Mouse (Mus musculus) liver, embryonic 16.5 days (tissue): ENCODE results near the gene C1qtnf12. TPM values are rescaled to one million over a fixed set of nuclear protein-coding genes. Genes with fewer than 3 reads are reported as not detected.

Source experiments
- ATAC-seq: fragments of 200-750 bp; cut with Nextera tagmentation; 2 replicates; pipeline ENCODE4 v1.8.0; 2017; ENCODE audit warnings: low read depth, mild to moderate bottlenecking, moderate number of reproducible peaks, moderate library complexity
- H3K27ac ChIP-seq: fragments of 300-500 bp; sonication (generic); 2 replicates; pipeline ENCODE4 v1.5.1; 2014; ENCODE audit warnings: mild to moderate bottlenecking, low read length
- H3K27me3 ChIP-seq: fragments of 300-500 bp; sonication (generic); 2 replicates; pipeline ENCODE4 v1.6.1; 2014; ENCODE audit warnings: low read depth, low read length, mixed read lengths; ENCODE audit not compliant: control insufficient read depth, insufficient read depth
- H3K36me3 ChIP-seq: fragments of 300-500 bp; sonication (generic); 2 replicates; pipeline ENCODE4 v1.6.1; 2014; ENCODE audit warnings: mild to moderate bottlenecking; ENCODE audit not compliant: control insufficient read depth, insufficient read depth
- H3K4me1 ChIP-seq: fragments of 300-500 bp; sonication (generic); 2 replicates; pipeline ENCODE4 v1.6.1; 2014; ENCODE audit warnings: low read depth, low read length, mixed read lengths; ENCODE audit not compliant: control insufficient read depth
- H3K4me2 ChIP-seq: fragments of 300-500 bp; sonication (generic); 2 replicates; pipeline ENCODE4 v1.6.1; 2014; ENCODE audit warnings: low read depth, low read length, mixed read lengths
- H3K4me3 ChIP-seq: fragments of 300-500 bp; sonication (generic); 2 replicates; pipeline ENCODE4 v1.5.1; 2014; ENCODE audit warnings: low read depth, mild to moderate bottlenecking, low read length
- H3K9ac ChIP-seq: fragments of 300-500 bp; sonication (generic); 2 replicates; pipeline ENCODE4 v1.6.1; 2014; ENCODE audit warnings: low read depth, low read length
- H3K9me3 ChIP-seq: fragments of 300-500 bp; sonication (generic); replicated peaks from 2 replicates; pipeline ENCODE4 v1.6.1; 2016; ENCODE audit warnings: low read length; ENCODE audit not compliant: control insufficient read depth
- WGBS: fragments of 180-500 bp; shearing (Covaris S2); extraction: QIAGEN DNeasy Blood & Tissue Kit; methylation state at CpG from one replicate; pipeline ENCODE4 v1.1.7; 2014; ENCODE audit not compliant: insufficient replicate concordance; 5-methylcytosine and 5-hydroxymethylcytosine counted together
- polyA plus RNA-seq: library from polyadenylated mRNA; unstranded; fragments of >200 nt; fragmentation: Nextera tagmentation; extraction: Ambion mirVana; gene quantifications from 2 replicates; pipeline ENCODE4 v1.2.1, GENCODE M21; 2015

The C1qtnf12 gene
- polyA plus RNA-seq = 57.4 and 60.0 TPM in 2 replicates

GRCm38 (mm10) chr4:155962167-155962971, at the start of gene C1qtnf12:
Gene C1qtnf12 (plus strand): TSS chr4:155962318.
- ATAC-seq = peak; percentile 85
- peak within 1 kb of the TSS; percentile 74 for H3K9ac ChIP-seq
- peaks cover 21% of the 10 kb centered on the region for H3K36me3 ChIP-seq
- no peaks in the 10 kb centered on the region for H3K9me3 ChIP-seq
- 2% methylated on average over 41 of the region's 42 CpGs for WGBS
- H3K27ac ChIP-seq = peak within 1 kb of the TSS; percentile 76
- H3K4me2 ChIP-seq = peak within 1 kb of the TSS; percentile 97
- H3K27me3 ChIP-seq = no peaks in the 10 kb centered on the region
- peaks cover 45% of the 10 kb centered on the region for H3K4me1 ChIP-seq
- H3K4me3 ChIP-seq = peak within 1 kb of the TSS; percentile 73

GRCm38 (mm10) chr4:155932031-155932430, 30.1 kb upstream of the C1qtnf12 start:
- 47% methylated on average over 1 of the region's 1 CpGs for WGBS
- Histone ChIP-seq H3K4me2 (no peak overlapping the region), H3K27ac (no peak overlapping the region), H3K27me3 (peaks cover 4% of the 10 kb centered on the region; the same call in 1 of the 2 replicates), H3K4me3 (no peak overlapping the region), H3K9me3 (no peaks in the 10 kb centered on the region), H3K9ac (no peak overlapping the region), H3K36me3 (no peaks in the 10 kb centered on the region), H3K4me1 (no peaks in the 10 kb centered on the region)
- no peak for ATAC-seq

DNA sequence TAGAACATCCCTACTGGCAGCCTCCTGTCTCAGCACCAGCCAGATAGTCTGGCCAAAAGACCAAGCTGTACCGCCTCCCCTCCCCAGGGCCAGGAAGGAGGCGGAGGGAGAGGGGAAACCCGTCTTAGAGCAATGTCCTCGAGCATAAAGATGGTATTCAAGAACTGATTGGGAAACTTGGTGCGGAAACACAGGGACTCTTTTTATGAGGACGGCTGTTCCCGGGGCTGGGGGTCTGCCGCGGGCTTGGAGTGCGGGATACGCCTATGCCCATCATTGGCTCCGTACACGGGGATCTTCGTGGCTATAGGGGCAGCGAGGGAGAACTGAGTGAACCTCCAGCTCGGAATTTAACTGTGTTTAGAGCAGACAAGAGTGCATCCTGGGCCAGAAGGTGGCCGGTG, 19.1 kb upstream of the C1qtnf12 start:
- Histone ChIP-seq H3K9ac (peak overlapping the region; percentile 88), H3K4me3 (peak overlapping the region; percentile 88), H3K27me3 (peaks cover 4% of the 10 kb centered on the region; the same call in 1 of the 2 replicates), H3K4me1 (peaks cover 28% of the 10 kb centered on the region), H3K4me2 (peak overlapping the region; percentile 90), H3K9me3 (no peaks in the 10 kb centered on the region), H3K36me3 (no peaks in the 10 kb centered on the region; the same call in 1 of the 2 replicates), H3K27ac (peak overlapping the region; percentile 70)
- peak; percentile 2 for ATAC-seq
- 4% methylated on average over 17 of the region's 17 CpGs for WGBS

GRCm38 (mm10) chr4:155943534-155944249, 18.4 kb upstream of the C1qtnf12 start, which contains the start of gene Ube2j2:
Gene Ube2j2 (plus strand): TSS chr4:155943831.
- Histone ChIP-seq H3K9ac (peak within 1 kb of the TSS; percentile 88), H3K4me1 (peaks cover 28% of the 10 kb centered on the region), H3K36me3 (peaks cover 2% of the 10 kb centered on the region), H3K4me2 (peak within 1 kb of the TSS; percentile 90), H3K27me3 (peaks cover 4% of the 10 kb centered on the region; the same call in 1 of the 2 replicates), H3K27ac (peak within 1 kb of the TSS; percentile 70), H3K9me3 (no peaks in the 10 kb centered on the region), H3K4me3 (peak within 1 kb of the TSS; percentile 88)
- under 1% methylated on average over 85 of the region's 85 CpGs for WGBS
- peak; percentile 97 for ATAC-seq

DNA sequence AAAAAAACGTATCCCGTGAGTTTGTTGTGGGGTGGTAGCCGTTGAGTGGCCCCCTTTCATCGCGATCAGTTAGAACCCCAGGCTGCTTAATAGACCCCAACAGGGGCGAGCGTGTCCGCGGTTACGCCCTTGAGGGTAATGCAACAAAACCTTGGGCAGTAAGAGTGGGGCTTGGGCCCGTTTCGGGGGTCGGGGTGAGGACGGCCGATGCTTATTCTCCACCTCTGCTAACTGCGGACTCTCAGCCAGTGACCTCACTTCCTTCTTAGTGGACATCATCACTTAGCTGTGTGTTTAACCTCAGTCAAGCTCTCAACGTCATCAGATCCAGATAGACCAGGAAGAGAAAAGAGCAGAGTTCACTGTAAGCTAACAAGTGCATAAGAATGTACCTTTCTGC, 17.8 kb upstream of the C1qtnf12 start:
- peaks cover 28% of the 10 kb centered on the region for H3K4me1 ChIP-seq
- no peaks in the 10 kb centered on the region for H3K9me3 ChIP-seq
- peak overlapping the region; percentile 69 for H3K27ac ChIP-seq
- H3K4me3 ChIP-seq = peak overlapping the region; percentile 88
- no peak for ATAC-seq
- peak overlapping the region; percentile 88 for H3K9ac ChIP-seq
- H3K4me2 ChIP-seq = peak overlapping the region; percentile 90
- H3K27me3 ChIP-seq = peaks cover 4% of the 10 kb centered on the region; the same call in 1 of the 2 replicates
- peaks cover 8% of the 10 kb centered on the region for H3K36me3 ChIP-seq
- under 1% methylated on average over 17 of the region's 17 CpGs for WGBS

GRCm38 (mm10) chr4:155947094-155947493, 15.0 kb upstream of the C1qtnf12 start:
- no peaks in the 10 kb centered on the region for H3K9me3 ChIP-seq
- peaks cover 31% of the 10 kb centered on the region for H3K36me3 ChIP-seq
- H3K27me3 ChIP-seq = no peaks in the 10 kb centered on the region; the same call in 1 of the 2 replicates
- H3K9ac ChIP-seq = no peak overlapping the region
- peaks cover 28% of the 10 kb centered on the region for H3K4me1 ChIP-seq
- no peak for ATAC-seq
- H3K27ac ChIP-seq = no peak overlapping the region
- no peak overlapping the region for H3K4me3 ChIP-seq
- no peak overlapping the region for H3K4me2 ChIP-seq

DNA sequence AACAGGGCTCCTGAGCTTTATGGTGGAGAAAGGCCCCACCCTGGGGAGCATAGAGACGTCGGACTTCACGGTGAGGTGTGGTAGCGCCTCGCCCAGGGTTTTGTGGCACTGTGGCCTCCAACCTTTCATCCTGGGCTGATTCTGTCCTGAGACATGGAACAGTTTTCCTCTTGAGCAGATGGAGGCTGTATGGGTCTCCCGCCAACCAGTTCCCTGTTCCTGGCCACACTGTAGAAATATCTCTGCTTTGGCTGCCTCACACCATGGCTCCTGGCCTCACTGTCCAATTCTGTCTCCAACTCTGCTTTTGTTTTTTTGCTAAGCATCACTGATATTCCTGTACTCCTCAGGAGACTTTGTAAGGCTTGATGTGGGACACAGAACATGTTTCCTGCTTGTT, 6.6 kb upstream of the C1qtnf12 start:
- no peak for ATAC-seq
- Histone ChIP-seq H3K27ac (no peak overlapping the region), H3K9me3 (no peaks in the 10 kb centered on the region), H3K36me3 (peaks cover 58% of the 10 kb centered on the region), H3K9ac (no peak overlapping the region), H3K4me3 (no peak overlapping the region), H3K27me3 (no peaks in the 10 kb centered on the region), H3K4me1 (peaks cover 3% of the 10 kb centered on the region), H3K4me2 (no peak overlapping the region)
- 83% methylated on average over 6 of the region's 6 CpGs for WGBS

DNA sequence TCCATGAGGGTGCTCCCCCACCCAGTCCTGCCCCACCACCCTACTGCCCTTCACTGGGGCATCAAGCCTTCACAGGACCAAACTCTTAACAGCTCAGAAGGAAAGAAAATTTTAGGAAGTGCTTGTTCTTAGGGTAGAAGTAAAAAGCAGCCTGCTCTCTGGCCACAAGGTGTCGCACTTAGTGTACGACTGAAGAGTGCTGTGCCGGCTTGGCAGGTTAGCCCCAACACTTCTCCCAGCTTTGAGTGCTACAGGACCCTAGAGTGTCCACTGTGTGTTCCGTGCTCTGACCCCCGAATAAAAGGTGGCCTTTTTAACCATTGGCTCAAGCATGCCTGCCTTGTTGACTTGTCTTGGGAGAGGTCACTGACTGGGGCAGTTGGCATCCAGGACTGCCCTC, 2.8 kb upstream of the C1qtnf12 start:
- Histone ChIP-seq H3K4me1 (peaks cover 32% of the 10 kb centered on the region), H3K4me2 (no peak overlapping the region), H3K36me3 (peaks cover 31% of the 10 kb centered on the region), H3K4me3 (no peak overlapping the region), H3K27me3 (no peaks in the 10 kb centered on the region), H3K9ac (no peak overlapping the region), H3K27ac (no peak overlapping the region), H3K9me3 (no peaks in the 10 kb centered on the region)
- WGBS = 6% methylated on average over 5 of the region's 5 CpGs
- no peak for ATAC-seq
